Comparison of ENCODE assay signal across 8 mouse cellular contexts in genomic region chr11:40927168-40927567, GRCm38 (mm10).
DNase-seq lines count a peak whose midpoint lies in the region; ATAC-seq and TF ChIP-seq lines count a peak whose summit lies in the region.

No protein-coding gene starts in this region.

- peak; percentile 80 for ATAC-seq in kidney, embryonic 15.5 days (replicated peaks; ENCODE audit: low FRiP score)
- ATAC-seq in limb, embryonic 14.5 days (ENCODE audit: low FRiP score, low read depth), result 0 out of 2 replicates have a peak, but pooled peaks have one; percentile 41
- no peak for ATAC-seq in neural tube, embryonic 15.5 days (ENCODE audit: low FRiP score)

- no peak overlapping the region for H3K4me3 ChIP-seq in testis, adult 2 months (ENCODE audit: control insufficient read depth, low read depth, low read length)
- H3K4me3 ChIP-seq in heart, embryonic 10.5 days, result peak overlapping the region; percentile 47
- peak overlapping the region; percentile 35 for H3K4me3 ChIP-seq in kidney, embryonic 15.5 days (replicated peaks)
- H3K4me3 ChIP-seq in limb, embryonic 14.5 days (replicated peaks; ENCODE audit: low read length), result 0 out of 2 replicates have a peak overlapping the region, but pooled peaks have one; percentile 19
- H3K4me3 ChIP-seq in neural tube, embryonic 15.5 days (replicated peaks), result peak overlapping the region; percentile 28

- H3K4me1 ChIP-seq in testis, adult 2 months (ENCODE audit: control insufficient read depth, insufficient read depth, low read length), result no peaks in the 10 kb centered on the region; the same call in 1 of the 2 replicates
- no peaks in the 10 kb centered on the region for H3K4me1 ChIP-seq in heart, embryonic 10.5 days
- H3K4me1 ChIP-seq in kidney, embryonic 15.5 days, result no peaks in the 10 kb centered on the region
- H3K4me1 ChIP-seq in limb, embryonic 14.5 days (ENCODE audit: control insufficient read depth, insufficient read depth, low read length), result no peaks in the 10 kb centered on the region
- H3K4me1 ChIP-seq in neural tube, embryonic 15.5 days, result no peaks in the 10 kb centered on the region

- TF ChIP-seq POLR2A in testis, adult 2 months (IDR thresholded peaks at IDR 0.05; ENCODE audit: control insufficient read depth, low read depth, low read length), result no peak
- no peak for TF ChIP-seq POLR2A in limb, embryonic 14.5 days (IDR thresholded peaks at IDR 0.05; ENCODE audit: borderline replicate concordance, extremely low read depth, insufficient read depth, insufficient read length)

- TF ChIP-seq CTCF in testis, adult 2 months (IDR thresholded peaks at IDR 0.05; ENCODE audit: control insufficient read depth, insufficient read depth, insufficient replicate concordance, low read depth, low read length), result peak; percentile 51; the same call in 1 of the 2 replicates

- H3K9me3 ChIP-seq in heart, embryonic 10.5 days, result no peaks in the 10 kb centered on the region
- H3K9me3 ChIP-seq in kidney, embryonic 15.5 days (replicated peaks), result no peaks in the 10 kb centered on the region
- H3K9me3 ChIP-seq in limb, embryonic 14.5 days (ENCODE audit: control insufficient read depth, low read length), result no peaks in the 10 kb centered on the region
- H3K9me3 ChIP-seq in neural tube, embryonic 15.5 days (replicated peaks), result no peaks in the 10 kb centered on the region

- no peaks in the 10 kb centered on the region for H3K27me3 ChIP-seq in testis, adult 2 months (ENCODE audit: control insufficient read depth, insufficient read depth, low read length)
- H3K27me3 ChIP-seq in heart, embryonic 10.5 days (ENCODE audit: insufficient read depth, poor library complexity, severe bottlenecking), result no peaks in the 10 kb centered on the region
- H3K27me3 ChIP-seq in kidney, embryonic 15.5 days, result 0 out of 2 replicates have a peak, but pooled peaks cover 3% of the 10 kb centered on the region
- H3K27me3 ChIP-seq in limb, embryonic 14.5 days (ENCODE audit: control insufficient read depth, insufficient read depth, low read length), result no peaks in the 10 kb centered on the region
- no peaks in the 10 kb centered on the region for H3K27me3 ChIP-seq in neural tube, embryonic 15.5 days (replicated peaks)

- 0 out of 2 replicates have a peak overlapping the region, but pooled peaks have one; percentile 14 for H3K9ac ChIP-seq in kidney, embryonic 15.5 days
- no peak overlapping the region for H3K9ac ChIP-seq in limb, embryonic 14.5 days (ENCODE audit: low read depth, low read length, severe bottlenecking)
- H3K9ac ChIP-seq in neural tube, embryonic 15.5 days (replicated peaks), result no peak overlapping the region

- no peak for DNase-seq in testis, postnatal 14 days (ENCODE audit: low spot score)
- peak; percentile 77 to 83 for DNase-seq in cerebellum, postnatal 36 days
- no peak for DNase-seq in heart, embryonic 10.5 days (ENCODE audit: low spot score)
- DNase-seq in limb, embryonic 14.5 days (ENCODE audit: low spot score), result peak; percentile 48
- DNase-seq in thymus, postnatal 0 days (ENCODE audit: low spot score), result no peak

- WGBS in heart, embryonic 10.5 days, result 2% methylated on average over 12 of the region's 12 CpGs
- WGBS in kidney, embryonic 15.5 days, result 5% methylated on average over 12 of the region's 12 CpGs
- WGBS in limb, embryonic 14.5 days, result 2% methylated on average over 12 of the region's 12 CpGs
- WGBS in neural tube, embryonic 15.5 days, result 2% methylated on average over 12 of the region's 12 CpGs

- no peak overlapping the region for H3K27ac ChIP-seq in testis, adult 2 months (ENCODE audit: control insufficient read depth, insufficient read depth, low read depth, low read length)
- no peak overlapping the region for H3K27ac ChIP-seq in heart, embryonic 10.5 days
- no peak overlapping the region for H3K27ac ChIP-seq in kidney, embryonic 15.5 days
- no peak overlapping the region for H3K27ac ChIP-seq in limb, embryonic 14.5 days (replicated peaks; ENCODE audit: low read depth, low read length)
- no peak overlapping the region for H3K27ac ChIP-seq in neural tube, embryonic 15.5 days (replicated peaks)

- peak overlapping the region; percentile 57 for H3K4me2 ChIP-seq in kidney, embryonic 15.5 days
- peak overlapping the region; percentile 40 for H3K4me2 ChIP-seq in limb, embryonic 14.5 days (replicated peaks; ENCODE audit: low read depth, low read length, severe bottlenecking)
- peak overlapping the region; percentile 49 for H3K4me2 ChIP-seq in neural tube, embryonic 15.5 days

- H3K36me3 ChIP-seq in testis, adult 2 months (ENCODE audit: control insufficient read depth, insufficient read depth, low read length), result no peaks in the 10 kb centered on the region
- H3K36me3 ChIP-seq in heart, embryonic 10.5 days, result no peaks in the 10 kb centered on the region
- H3K36me3 ChIP-seq in kidney, embryonic 15.5 days, result no peaks in the 10 kb centered on the region
- no peaks in the 10 kb centered on the region for H3K36me3 ChIP-seq in limb, embryonic 14.5 days (ENCODE audit: control insufficient read depth, insufficient read depth, low read length)
- H3K36me3 ChIP-seq in neural tube, embryonic 15.5 days, result no peaks in the 10 kb centered on the region

Comparison
In these comparisons a context has a peak if more than half of its experiments do, and no peak if none do; other contexts are left out.
1. DNase-seq: peak in cerebellum, postnatal 36 days (2 of 2) and limb, embryonic 14.5 days (single experiment); none in testis, postnatal 14 days (single experiment), heart, embryonic 10.5 days (single experiment) and thymus, postnatal 0 days (single experiment).
2. Peak in every context shown above with its lines, with median percentiles within 50 percentile points of each other: H3K4me2 ChIP-seq.